Mouse (Mus musculus) neural tube, embryonic 11.5 days (tissue): ENCODE measurements around the gene Psmg4. TPM values are rescaled to one million over a fixed set of nuclear protein-coding genes. Genes with fewer than 3 reads are reported as not detected.

Experiments
- ATAC-seq: fragments of 200-750 bp; cut with Nextera tagmentation; 2 replicates; pipeline ENCODE4 v1.8.0; 2017; ENCODE audit warnings: moderate number of reproducible peaks, mild to moderate bottlenecking, moderate TSS enrichment, moderate library complexity; ENCODE audit not compliant: insufficient read depth, low FRiP score, low TSS enrichment
- DNase-seq: peaks from one replicate; pipeline ENCODE4 v3.0.0-alpha.2; 2015; ENCODE audit warnings: low spot score
- H3K27ac ChIP-seq: fragments of 300-500 bp; sonication (generic); 2 replicates; pipeline ENCODE4 v1.5.1; 2014; ENCODE audit warnings: low read depth, mild to moderate bottlenecking, low read length
- H3K27me3 ChIP-seq: fragments of 300-500 bp; sonication (generic); 2 replicates; pipeline ENCODE4 v1.6.1; 2014; ENCODE audit warnings: mild to moderate bottlenecking, low read length, mixed read lengths; ENCODE audit not compliant: control insufficient read depth, insufficient read depth
- H3K36me3 ChIP-seq: fragments of 300-500 bp; sonication (generic); 2 replicates; pipeline ENCODE4 v1.6.1; 2014; ENCODE audit warnings: mild to moderate bottlenecking, low read length, moderate library complexity, mixed read lengths; ENCODE audit not compliant: control insufficient read depth, insufficient read depth
- H3K4me1 ChIP-seq: fragments of 300-500 bp; sonication (generic); 2 replicates; pipeline ENCODE4 v1.6.1; 2014; ENCODE audit warnings: low read length, mixed read lengths; ENCODE audit not compliant: control insufficient read depth, insufficient read depth
- H3K4me2 ChIP-seq: fragments of 300-500 bp; sonication (generic); 2 replicates; pipeline ENCODE4 v1.6.1; 2014; ENCODE audit warnings: low read depth, mild to moderate bottlenecking, moderate library complexity
- H3K4me3 ChIP-seq: fragments of 300-500 bp; sonication (generic); 2 replicates; pipeline ENCODE4 v1.5.1; 2014; ENCODE audit warnings: low read depth, low read length
- H3K9ac ChIP-seq: fragments of 300-500 bp; sonication (generic); 2 replicates; pipeline ENCODE4 v1.6.1; 2014; ENCODE audit warnings: mild to moderate bottlenecking, low read length
- H3K9me3 ChIP-seq: fragments of 300-500 bp; sonication (generic); 2 replicates; pipeline ENCODE4 v1.6.1; 2016; ENCODE audit warnings: low read length; ENCODE audit not compliant: control insufficient read depth
- WGBS: fragments of 180-500 bp; shearing (Covaris S2); extraction: QIAGEN DNeasy Blood & Tissue Kit; methylation state at CpG from one replicate; pipeline ENCODE4 v1.1.7; 2014; 5-methylcytosine and 5-hydroxymethylcytosine counted together
- polyA plus RNA-seq: library from polyadenylated mRNA; unstranded; fragments of >200 nt; fragmentation: Nextera tagmentation; extraction: Ambion mirVana; gene quantifications from 2 replicates; pipeline ENCODE4 v1.2.1, GENCODE M21; 2014

The Psmg4 gene
- polyA plus RNA-seq, 1 experiment from 2014 or later = 92.6 TPM

- H3K36me3 ChIP-seq = no peaks in the 10 kb centered on the region
- no peak overlapping the region for H3K27ac ChIP-seq
- no peak overlapping the region for H3K4me2 ChIP-seq
- no peak for DNase-seq
- no peak overlapping the region for H3K4me3 ChIP-seq
- no peaks in the 10 kb centered on the region for H3K9me3 ChIP-seq
- no peak overlapping the region for H3K9ac ChIP-seq
- 54% methylated on average over 7 of the region's 7 CpGs for WGBS
- peaks cover 15% of the 10 kb centered on the region; the same call in 1 of the 2 replicates for H3K4me1 ChIP-seq
- ATAC-seq = no peak
- H3K27me3 ChIP-seq = no peaks in the 10 kb centered on the region
Observed at GRCm38 (mm10) chr13:34222985-34223384, 60.2 kb downstream of the Psmg4 start.

GRCm38 (mm10) chr13:34226940-34227339 is 64.2 kb downstream of the Psmg4 start:
- H3K9me3 ChIP-seq = no peaks in the 10 kb centered on the region
- DNase-seq = no peak
- no peaks in the 10 kb centered on the region for H3K36me3 ChIP-seq
- no peak for ATAC-seq
- WGBS = 27% methylated on average over 1 of the region's 1 CpGs
- H3K27me3 ChIP-seq = no peaks in the 10 kb centered on the region
- no peak overlapping the region for H3K27ac ChIP-seq
- peaks cover 15% of the 10 kb centered on the region; the same call in 1 of the 2 replicates for H3K4me1 ChIP-seq
- H3K9ac ChIP-seq = no peak overlapping the region
- no peak overlapping the region for H3K4me3 ChIP-seq
- H3K4me2 ChIP-seq = no peak overlapping the region

Other genes with a start within 250 kb of the Psmg4 start
- gene Nqo2, start 198.3 kb upstream of the Psmg4 start, polyA plus RNA-seq = 21.9 and 22.8 TPM in 2 replicates
- 8.2 and 9.0 TPM in 2 replicates for gene Ripk1, start 160.6 kb upstream of the Psmg4 start, polyA plus RNA-seq
- 29.7 and 33.8 TPM in 2 replicates for gene Serpinb6a, start 160.2 kb upstream of the Psmg4 start, polyA plus RNA-seq
- gene Bphl, start 125.4 kb upstream of the Psmg4 start, polyA plus RNA-seq = 26.5 and 30.0 TPM in 2 replicates
- gene Tubb2a, start 85.0 kb upstream of the Psmg4 start, polyA plus RNA-seq = 454 and 539 TPM in 2 replicates
- gene Tubb2b, start 32.5 kb upstream of the Psmg4 start, polyA plus RNA-seq = 322 and 344 TPM in 2 replicates
- 13.2 and 13.3 TPM in 2 replicates for gene Slc22a23, start 182.2 kb downstream of the Psmg4 start, polyA plus RNA-seq